Comparison of ENCODE assay signal across 12 mouse cellular contexts in the genomic region with DNA sequence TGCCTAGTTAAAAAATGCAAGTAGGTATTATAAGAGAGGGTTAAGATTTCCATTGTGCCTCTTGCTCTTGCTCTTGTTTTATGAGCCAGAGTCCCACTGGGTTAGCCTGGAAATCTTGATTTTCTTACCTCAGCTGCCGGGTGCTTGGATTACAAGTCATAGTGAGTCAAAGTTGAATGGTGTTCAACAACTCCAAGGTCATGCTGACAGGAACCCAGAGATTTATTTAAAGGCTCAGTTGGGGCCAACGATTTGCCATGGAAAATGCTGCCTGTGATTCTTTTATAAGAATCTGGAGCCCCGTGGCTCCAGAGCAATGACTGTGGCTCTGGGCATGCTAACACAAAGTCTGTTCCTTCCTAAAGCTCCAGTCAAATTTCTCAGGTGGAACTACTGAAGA.
"Had no signal": no experiment of that assay in that cellular context is flagged by ENCODE, and none has a peak within 500 bp of the region (broad histone marks: within the 10 kb centered on the region; RNA-seq: fewer than 3 reads in every experiment).

No protein-coding gene starts in this region.

- ATAC-seq: midbrain, embryonic 13.5 days; midbrain, embryonic 15.5 days had no signal

- DNase-seq: lung, adult 18-20 months; lung, embryonic 14.5 days; lung, postnatal 10 days; lung, postnatal 4 days; retina, postnatal 1 day; right cerebral cortex, postnatal 14 days; thymus, adult 18-20 months; thymus, postnatal 14 days; thymus, postnatal 36 days had no signal

- H3K4me1 ChIP-seq: midbrain, embryonic 13.5 days; midbrain, embryonic 15.5 days; neural tube, embryonic 12.5 days had no signal

- H3K4me3 ChIP-seq: midbrain, embryonic 13.5 days; midbrain, embryonic 15.5 days; neural tube, embryonic 12.5 days had no signal

- H3K27ac ChIP-seq: midbrain, embryonic 13.5 days; midbrain, embryonic 15.5 days; neural tube, embryonic 12.5 days had no signal
